Mouse (Mus musculus) CH12.LX (cell line): Measurements from ENCODE around the gene Ssbp3. TPM values are rescaled to one million over a fixed set of nuclear protein-coding genes. Genes with fewer than 3 reads are reported as not detected.

Experiments
- DNase-seq: peaks from one replicate; pipeline ENCODE4 v3.0.0-alpha.2; 2013; ENCODE audit errors: extremely low read depth
- H3K27ac ChIP-seq: 2 replicates; pipeline ENCODE4 v1.5.1; 2012; ENCODE audit warnings: low read depth, mild to moderate bottlenecking, control low read depth, moderate library complexity; ENCODE audit not compliant: insufficient read depth
- H3K27me3 ChIP-seq: replicated peaks from 2 replicates; pipeline ENCODE3; 2012; ENCODE audit warnings: inconsistent platforms
- H3K36me3 ChIP-seq, 2 experiments: replicated peaks in 1 of 2; 2 replicates each; pipeline versions ENCODE3 to v1.6.1; 2012; ENCODE audit warnings: inconsistent platforms in 1 of 2, low read length in 1 of 2, mild to moderate bottlenecking in 1 of 2, mixed read lengths in 1 of 2, moderate library complexity in 1 of 2; ENCODE audit not compliant: control insufficient read depth in 1 of 2, insufficient read depth in 1 of 2
- H3K4me1 ChIP-seq, 2 experiments: 2 replicates each; pipeline ENCODE4 v1.6.1; 2012; ENCODE audit warnings: inconsistent platforms in 1 of 2, moderate library complexity in 1 of 2; ENCODE audit not compliant: insufficient read depth in 2 of 2, control insufficient read depth in 1 of 2
- H3K4me2 ChIP-seq: 2 replicates; pipeline ENCODE4 v1.6.1; 2012; ENCODE audit warnings: low read depth, mild to moderate bottlenecking, control low read depth; ENCODE audit not compliant: poor library complexity, insufficient read depth, severe bottlenecking
- H3K4me3 ChIP-seq, 3 experiments: fragments of 150-350 bp in 1 of 3; sonication (generic) in 1 of 3; replicated peaks in 1 of 3; 2 replicates each; pipeline versions ENCODE3 to v1.5.1; 2011 to 2012; ENCODE audit warnings: low read depth in 2 of 3, low read length in 2 of 3, mild to moderate bottlenecking in 2 of 3, moderate library complexity in 2 of 3, control low read depth in 1 of 3, improper control_type of control experiment in 1 of 3, inconsistent platforms in 1 of 3, mixed read lengths in 1 of 3; ENCODE audit not compliant: poor library complexity in 1 of 3
- H3K79me2 ChIP-seq: replicated peaks from 2 replicates; pipeline ENCODE4 v1.6.1; 2012; ENCODE audit warnings: mild to moderate bottlenecking, moderate library complexity; ENCODE audit not compliant: control insufficient read depth, poor library complexity, insufficient read depth, severe bottlenecking; ENCODE audit errors: extremely low read depth
- H3K9ac ChIP-seq: 2 replicates; pipeline ENCODE4 v1.6.1; 2012; ENCODE audit warnings: low read depth, mild to moderate bottlenecking, control low read depth, moderate library complexity; ENCODE audit not compliant: insufficient read depth
- H3K9me3 ChIP-seq: replicated peaks from 2 replicates; pipeline ENCODE3; 2012; ENCODE audit warnings: low read length, inconsistent platforms, mixed read lengths
- ETS1 ChIP-seq: conservative IDR thresholded peaks from 2 replicates; pipeline ENCODE4 v1.6.1; 2012; ENCODE audit warnings: low read depth, mild to moderate bottlenecking, inconsistent platforms, low read length, improper control_type of control experiment, moderate library complexity
- GABPA ChIP-seq: IDR thresholded peaks from 2 replicates; pipeline ENCODE4 v1.6.1; 2012; ENCODE audit warnings: low read depth, low read length, improper control_type of control experiment, inconsistent platforms; ENCODE audit not compliant: insufficient replicate concordance
- HCFC1 ChIP-seq: IDR thresholded peaks from 2 replicates; pipeline ENCODE4 v1.6.1; 2012; ENCODE audit warnings: low read depth, mild to moderate bottlenecking, inconsistent platforms, low read length, improper control_type of control experiment
- JUN ChIP-seq: IDR thresholded peaks from 2 replicates; pipeline ENCODE4 v1.6.1; 2011; ENCODE audit warnings: low read depth, mild to moderate bottlenecking, low read length, improper control_type of control experiment, moderate library complexity; ENCODE audit not compliant: insufficient read depth
- JUND ChIP-seq: conservative IDR thresholded peaks from 2 replicates; pipeline ENCODE4 v1.6.1; 2011; ENCODE audit warnings: low read depth, low read length, improper control_type of control experiment
- KAT2A ChIP-seq: IDR thresholded peaks from 2 replicates; pipeline ENCODE4 v1.6.1; 2012; ENCODE audit warnings: low read length, improper control_type of control experiment, inconsistent platforms; ENCODE audit not compliant: insufficient replicate concordance
- MAZ ChIP-seq: IDR thresholded peaks from 2 replicates; pipeline ENCODE4 v1.6.1; 2012; ENCODE audit warnings: low read depth, mild to moderate bottlenecking, inconsistent platforms, low read length, improper control_type of control experiment, moderate library complexity
- MEF2A ChIP-seq: IDR thresholded peaks from 2 replicates; pipeline ENCODE4 v1.6.1; 2014; ENCODE audit warnings: low read depth, mild to moderate bottlenecking, inconsistent platforms, low read length, improper control_type of control experiment, borderline replicate concordance
- MYC ChIP-seq: IDR thresholded peaks from 2 replicates; pipeline ENCODE4 v1.6.1; 2011; ENCODE audit warnings: low read depth, mild to moderate bottlenecking, improper control_type of control experiment, low read length
- NRF1 ChIP-seq: IDR thresholded peaks from 2 replicates; pipeline ENCODE4 v1.6.1; 2014; ENCODE audit warnings: low read depth, mild to moderate bottlenecking, inconsistent platforms, low read length, improper control_type of control experiment, moderate library complexity
- PAX5 ChIP-seq: IDR thresholded peaks from 2 replicates; pipeline ENCODE4 v1.6.1; 2012; ENCODE audit warnings: low read length, inconsistent platforms, mixed read lengths
- POLR2AphosphoS2 ChIP-seq: IDR thresholded peaks from 2 replicates; pipeline ENCODE4 v1.6.1; 2011; ENCODE audit warnings: low read depth, low read length, improper control_type of control experiment
- RCOR1 ChIP-seq: conservative IDR thresholded peaks from 2 replicates; pipeline ENCODE4 v1.6.1; 2012; ENCODE audit warnings: low read depth, mild to moderate bottlenecking, inconsistent platforms, low read length, improper control_type of control experiment
- SIN3A ChIP-seq: IDR thresholded peaks from 2 replicates; pipeline ENCODE4 v1.6.1; 2012; ENCODE audit warnings: low read length, improper control_type of control experiment, inconsistent platforms
- ZKSCAN1 ChIP-seq: IDR thresholded peaks from 2 replicates; pipeline ENCODE4 v1.6.1; 2012; ENCODE audit warnings: low read depth, inconsistent platforms, low read length, improper control_type of control experiment, borderline replicate concordance
- dilution Hi-C: fragments of 300-500 bp; cut with MboI; formaldehyde crosslinking; loops from 2 replicates; pipeline ENCODE4 v1.14.3; 2020; ENCODE audit warnings: low sequenced_read_pairs; ENCODE audit not compliant: extremely low pct_unique_long_range_greater_than_20kb, extremely low pct_ligation_motif_present
- in situ Hi-C: fragments of 300-500 bp; cut with MboI; formaldehyde crosslinking; loops from 3 replicates; pipeline ENCODE4 v1.14.3; 2019; ENCODE audit warnings: low sequenced_read_pairs, low pct_ligation_motif_present, low pct_unique_long_range_greater_than_20kb, mixed read lengths
- polyA plus RNA-seq: library from polyadenylated mRNA; unstranded; fragments of >175 nt; gene quantifications from 2 replicates; pipeline ENCODE4 v1.2.1, GENCODE M21; 2012; ENCODE audit warnings: low read depth; ENCODE audit not compliant: insufficient read length
- total RNA-seq, 2 experiments: library from RNA; depleted of rRNA; stranded (reverse); fragments of 300-350 nt in 1 of 2; fragments of >200 nt in 1 of 2; gene quantifications; 2 replicates each; pipeline ENCODE4 v1.2.3; 2012 to 2014

Ssbp3 gene
- total and polyA plus RNA-seq, 3 experiments: 32.4 to 129 (median 76.5) TPM

- Histone ChIP-seq H3K27me3 (no peaks in the 10 kb centered on the region), H3K4me1 (peaks cover 37 to 82% of the 10 kb centered on the region in 2 experiments), H3K9me3 (no peaks in the 10 kb centered on the region), H3K79me2 (peaks cover 3% of the 10 kb centered on the region; the same call in 1 of the 2 replicates), H3K27ac (no peak overlapping the region), H3K9ac (no peak overlapping the region), H3K4me3 (no peak overlapping the region), H3K36me3 (peaks cover 15 to 72% of the 10 kb centered on the region in 2 experiments), H3K4me2 (no peak overlapping the region)
- no peak for TF ChIP-seq GABPA
- TF ChIP-seq JUN: no peak
- no peak for TF ChIP-seq ZKSCAN1
- no peak for TF ChIP-seq POLR2AphosphoS2
- no peak for TF ChIP-seq PAX5
- TF ChIP-seq HCFC1: no peak
- TF ChIP-seq MYC: no peak
- TF ChIP-seq KAT2A: no peak
- no peak for TF ChIP-seq JUND
- TF ChIP-seq NRF1: no peak
- TF ChIP-seq SIN3A: no peak
- no peak for DNase-seq
- in situ Hi-C loops: no loop called here
- dilution Hi-C loops: no loop called here
Measured at GRCm38 (mm10) chr4:106953760-106954159, 43.3 kb downstream of the Ssbp3 start.

GRCm38 (mm10) chr4:106955729-106956712, 45.5 kb downstream of the Ssbp3 start:
- Histone ChIP-seq H3K9ac (no peak overlapping the region), H3K79me2 (peaks cover 3% of the 10 kb centered on the region; the same call in 1 of the 2 replicates), H3K27ac (no peak overlapping the region), H3K4me1 (peaks cover 22 to 79% of the 10 kb centered on the region in 2 experiments), H3K27me3 (no peaks in the 10 kb centered on the region), H3K36me3 (peaks cover 15 to 77% of the 10 kb centered on the region in 2 experiments), H3K9me3 (no peaks in the 10 kb centered on the region), H3K4me3 (no peak overlapping the region)
- dilution Hi-C loops: no loop called here
- no peak for DNase-seq
- TF ChIP-seq ETS1 (no peak), PAX5 (no peak), MAZ (no peak), MYC (no peak), JUND (no peak), MEF2A (no peak), GABPA (no peak), RCOR1 (no peak), JUN (no peak)
- TF ChIP-seq, all 38 proteins: peak for 0
- in situ Hi-C loops: no loop called here
- H3K4me2 ChIP-seq: no peak overlapping the region
